Comparison of ENCODE assay signal across 22 mouse cellular contexts in genomic region chr9:26792829-26793228, GRCm38 (mm10). TPM values are rescaled to one million over a fixed set of nuclear protein-coding genes. Genes with fewer than 3 reads are reported as not detected.
A peak's percentile ranks its signal among the peaks of the same experiment; 100 is the strongest.
DNase-seq lines count a peak whose midpoint lies in the region; ATAC-seq and TF ChIP-seq lines count a peak whose summit lies in the region.
"Had no signal": no experiment of that assay in that cellular context is flagged by ENCODE, and none has a peak within 500 bp of the region (broad histone marks: within the 10 kb centered on the region; RNA-seq: fewer than 3 reads in every experiment).

No protein-coding gene starts in this region.

- no peak overlapping the region for H3K4me2 ChIP-seq in stomach, embryonic 16.5 days (ENCODE audit: low read depth, low read length)
- H3K4me2 ChIP-seq in stomach, postnatal 0 days (replicated peaks; ENCODE audit: low read depth), result no peak overlapping the region
- H3K4me2 ChIP-seq: heart, embryonic 13.5 days; liver, embryonic 12.5 days; neural tube, embryonic 13.5 days; stomach, embryonic 15.5 days had no signal

- TF ChIP-seq EP300 in stomach, postnatal 0 days (optimal IDR thresholded peaks at IDR 0.05), result no peak

- H3K36me3 ChIP-seq in stomach, embryonic 16.5 days (ENCODE audit: control insufficient read depth, insufficient read depth, low read length), result no peaks in the 10 kb centered on the region
- H3K36me3 ChIP-seq in stomach, postnatal 0 days (ENCODE audit: control insufficient read depth, insufficient read depth, low read length), result no peaks in the 10 kb centered on the region
- H3K36me3 ChIP-seq: heart, embryonic 13.5 days; limb, embryonic 10.5 days; liver, embryonic 12.5 days; neural tube, embryonic 13.5 days; stomach, embryonic 15.5 days had no signal

- H3K4me1 ChIP-seq in stomach, embryonic 16.5 days (ENCODE audit: control insufficient read depth, insufficient read depth, low read length), result no peaks in the 10 kb centered on the region
- no peaks in the 10 kb centered on the region for H3K4me1 ChIP-seq in stomach, postnatal 0 days (replicated peaks; ENCODE audit: control insufficient read depth, insufficient read depth)
- H3K4me1 ChIP-seq: heart, embryonic 13.5 days; limb, embryonic 10.5 days; liver, embryonic 12.5 days; neural tube, embryonic 13.5 days; stomach, embryonic 15.5 days had no signal

- H3K9ac ChIP-seq in stomach, embryonic 16.5 days (ENCODE audit: low read length), result no peak overlapping the region
- H3K9ac ChIP-seq in stomach, postnatal 0 days (ENCODE audit: low read length), result no peak overlapping the region
- H3K9ac ChIP-seq: forebrain, postnatal 0 days; heart, embryonic 13.5 days; liver, embryonic 12.5 days; neural tube, embryonic 13.5 days; stomach, embryonic 15.5 days had no signal

- no peaks in the 10 kb centered on the region for H3K27me3 ChIP-seq in stomach, embryonic 16.5 days (ENCODE audit: control insufficient read depth, insufficient read depth, low read length)
- no peaks in the 10 kb centered on the region for H3K27me3 ChIP-seq in stomach, postnatal 0 days (ENCODE audit: control insufficient read depth, insufficient read depth, low read length)
- H3K27me3 ChIP-seq: heart, embryonic 13.5 days; liver, embryonic 12.5 days; neural tube, embryonic 13.5 days; stomach, embryonic 15.5 days had no signal

- 58% methylated on average over 3 of the region's 3 CpGs for WGBS in stomach, embryonic 16.5 days
- WGBS in stomach, postnatal 0 days, result 59% methylated on average over 3 of the region's 3 CpGs

- no peak for TF ChIP-seq CTCF in stomach, postnatal 0 days (IDR thresholded peaks at IDR 0.05; ENCODE audit: low read depth)

- no peak overlapping the region for H3K4me3 ChIP-seq in stomach, embryonic 16.5 days (replicated peaks; ENCODE audit: low read length)
- H3K4me3 ChIP-seq in stomach, postnatal 0 days (ENCODE audit: low read depth, low read length), result no peak overlapping the region
- H3K4me3 ChIP-seq: heart, embryonic 13.5 days; limb, embryonic 10.5 days; liver, embryonic 12.5 days; neural tube, embryonic 13.5 days; stomach, embryonic 15.5 days had no signal

- 0 out of 2 replicates have a peak, but pooled peaks have one; percentile 33 for ATAC-seq in stomach, embryonic 16.5 days (ENCODE audit: insufficient read depth, low FRiP score)
- ATAC-seq in stomach, postnatal 0 days (ENCODE audit: low FRiP score, low TSS enrichment), result no peak
- ATAC-seq: activated CD4-positive, CD25-positive, alpha-beta regulatory T cell, adult 4 months; forebrain, postnatal 0 days; intestine, embryonic 16.5 days; liver, embryonic 12.5 days had no signal

- no peaks in the 10 kb centered on the region for H3K9me3 ChIP-seq in stomach, embryonic 16.5 days (replicated peaks; ENCODE audit: control insufficient read depth, low read length)
- H3K9me3 ChIP-seq in stomach, postnatal 0 days (ENCODE audit: control insufficient read depth, low read length), result no peaks in the 10 kb centered on the region
- H3K9me3 ChIP-seq: heart, embryonic 13.5 days; limb, embryonic 10.5 days; liver, embryonic 12.5 days; neural tube, embryonic 13.5 days; stomach, embryonic 15.5 days had no signal

- peak; percentile 79 for DNase-seq in gastrocnemius, adult 18-20 months (ENCODE audit: low spot score)
- no peak for DNase-seq in gastrocnemius, adult 8-10 months (ENCODE audit: low spot score in 2 of 2)
- peak; percentile 40 to 76 for DNase-seq in lung, adult 18-20 months
- no peak for DNase-seq in lung, postnatal 14 days
- no peak for DNase-seq in stomach, postnatal 0 days (ENCODE audit: low spot score)
- DNase-seq in skeletal muscle tissue, adult 2 months (ENCODE audit: low read depth, low spot score), result peak; percentile 65
- DNase-seq in right cerebral cortex, postnatal 10 days (ENCODE audit: low spot score in 2 of 2), result no peak
- DNase-seq: adrenal gland, postnatal 36 days; forebrain, postnatal 0 days; kidney, postnatal 14 days; spleen, adult 18-20 months; thymus, postnatal 36 days had no signal

- no peak overlapping the region for H3K27ac ChIP-seq in stomach, embryonic 16.5 days (ENCODE audit: low read length)
- H3K27ac ChIP-seq in stomach, postnatal 0 days (replicated peaks), result no peak overlapping the region
- H3K27ac ChIP-seq: heart, embryonic 13.5 days; limb, embryonic 10.5 days; liver, embryonic 12.5 days; macrophage; neural tube, embryonic 13.5 days; stomach, embryonic 15.5 days had no signal

RNA-seq across cellular contexts. Expression of gene Glb1l2, which starts 13.4 kb away (rescaled TPM):
- total RNA-seq in gastrocnemius, adult 18-20 months (2021), result 1 to 10 TPM; 3.1 to 4.6 TPM
- 1 to 10 TPM in 3 of 4 experiments, under 1 TPM in 1; 0.90 to 4.0 (median 2.9) TPM for total RNA-seq in gastrocnemius, adult 8-10 months (2022)
- polyA plus RNA-seq in stomach, embryonic 16.5 days (2015; fragmentation: Nextera tagmentation; extraction: Ambion mirVana), result 6.0 and 7.7 TPM in 2 replicates
- polyA plus RNA-seq in stomach, postnatal 0 days (2015; fragmentation: Nextera tagmentation; extraction: Ambion mirVana), result 10.2 and 10.3 TPM in 2 replicates
- polyA plus RNA-seq: activated CD4-positive, CD25-positive, alpha-beta regulatory T cell, adult 4 months; macrophage had no signal

RNA-seq across cellular contexts. Expression of gene B3gat1, which starts 59.3 kb away (rescaled TPM):
- total RNA-seq in gastrocnemius, adult 18-20 months (2021), result 1 to 10 TPM in 1 of 2 experiments, under 1 TPM in 1; 0.09 to 1.3 TPM
- total RNA-seq in gastrocnemius, adult 8-10 months (2022), result 1 to 10 TPM in 2 of 4 experiments, under 1 TPM in 2; 0.35 to 3.1 (median 1.3) TPM
- polyA plus RNA-seq in stomach, embryonic 16.5 days (2015; fragmentation: Nextera tagmentation; extraction: Ambion mirVana), result 0.10 and 0.14 TPM in 2 replicates
- 0.02 and 0.05 TPM in 2 replicates for polyA plus RNA-seq in stomach, postnatal 0 days (2015; fragmentation: Nextera tagmentation; extraction: Ambion mirVana)
- polyA plus RNA-seq: activated CD4-positive, CD25-positive, alpha-beta regulatory T cell, adult 4 months; gonadal fat pad, adult 2 months; liver, embryonic 12.5 days; macrophage had no signal

Comparison
In these comparisons a context has a peak if more than half of its experiments do, and no peak if none do; other contexts are left out.
1. DNase-seq: peak in gastrocnemius, adult 18-20 months (single experiment), lung, adult 18-20 months (2 of 2) and skeletal muscle tissue, adult 2 months (single experiment); none in gastrocnemius, adult 8-10 months (0 of 2), lung, postnatal 14 days (single experiment), stomach, postnatal 0 days (single experiment) and right cerebral cortex, postnatal 10 days (0 of 2).